Mouse (Mus musculus): ENCODE results near the gene Atox1. TPM values are rescaled to one million over a fixed set of nuclear protein-coding genes. Genes with fewer than 3 reads are reported as not detected.

Gene Atox1
- polyA plus RNA-seq, 1 experiment from 2014 or later, result 292 TPM

- H3K27ac ChIP-seq (ENCODE audit: low read depth, low read length), result no peak overlapping the region
- WGBS, result 64% methylated on average over 8 of the region's 8 CpGs
- ATAC-seq, result no peak
- no peaks in the 10 kb centered on the region for H3K27me3 ChIP-seq (replicated peaks; ENCODE audit: control insufficient read depth, insufficient read depth, low read length)
- peak overlapping the region; percentile 98 for H3K4me3 ChIP-seq (ENCODE audit: low read depth, low read length)
- H3K4me2 ChIP-seq (ENCODE audit: low read length), result peak overlapping the region; percentile 79
- peaks cover 20% of the 10 kb centered on the region for H3K36me3 ChIP-seq (ENCODE audit: control insufficient read depth, insufficient read depth, low read length)
- peaks cover 20% of the 10 kb centered on the region for H3K4me1 ChIP-seq (ENCODE audit: control insufficient read depth, insufficient read depth, low read length)
- no peaks in the 10 kb centered on the region for H3K9me3 ChIP-seq (replicated peaks; ENCODE audit: control insufficient read depth, low read length)
- peak overlapping the region; percentile 95 for H3K9ac ChIP-seq (ENCODE audit: low read length)
- no peak for DNase-seq (ENCODE audit: low spot score)
Observed at GRCm38 (mm10) chr11:55470761-55471160, 9.7 kb upstream of the Atox1 start.

DNA sequence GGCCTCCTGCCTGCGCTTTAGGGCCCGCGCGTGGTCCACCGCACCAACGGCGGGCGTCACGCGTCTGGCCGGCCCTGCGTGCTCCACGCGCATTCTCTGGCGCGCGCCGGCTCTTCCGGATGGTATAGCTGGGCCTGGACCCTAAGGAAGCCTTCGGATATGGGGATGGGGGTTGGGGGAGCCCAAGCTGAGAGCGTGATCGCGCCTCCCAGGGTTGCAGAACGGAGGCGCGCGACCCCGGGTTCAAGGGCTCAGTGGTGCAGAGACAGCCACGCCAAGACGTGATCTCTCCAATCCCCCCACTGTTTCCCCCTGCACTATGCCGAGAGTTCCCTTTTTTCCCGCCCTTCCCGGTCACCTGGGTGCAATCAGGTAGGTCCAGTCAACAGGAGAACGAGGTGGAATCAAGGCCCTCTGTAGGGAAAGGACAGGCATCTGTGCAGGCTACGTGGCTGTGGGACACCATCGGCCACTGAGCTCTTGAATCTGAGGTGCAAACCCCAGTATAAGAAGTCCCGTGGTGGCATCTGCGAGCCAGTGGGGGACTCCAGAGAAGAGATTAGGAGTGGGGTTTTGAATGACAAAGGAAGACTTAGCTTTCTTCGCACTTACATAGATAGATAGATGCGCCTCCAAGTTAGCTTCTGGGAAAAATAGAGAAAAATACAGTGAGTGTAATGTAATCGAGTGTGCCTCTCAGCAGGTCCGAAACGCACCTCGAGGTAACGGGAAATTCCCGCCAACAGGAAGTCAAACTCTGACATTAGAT lies 9.1 kb upstream of the Atox1 start:
- DNase-seq (ENCODE audit: low spot score), result peak; percentile 32
- WGBS, result under 1% methylated on average over 45 of the region's 46 CpGs
- Histone ChIP-seq H3K4me3 (ENCODE audit: low read depth, low read length) (peak overlapping the region; percentile 98), H3K4me1 (ENCODE audit: control insufficient read depth, insufficient read depth, low read length) (peaks cover 20% of the 10 kb centered on the region), H3K9ac (ENCODE audit: low read length) (peak overlapping the region; percentile 95), H3K4me2 (ENCODE audit: low read length) (peak overlapping the region; percentile 79), H3K9me3 (replicated peaks; ENCODE audit: control insufficient read depth, low read length) (no peaks in the 10 kb centered on the region), H3K27me3 (replicated peaks; ENCODE audit: control insufficient read depth, insufficient read depth, low read length) (no peaks in the 10 kb centered on the region), H3K27ac (ENCODE audit: low read depth, low read length) (peak overlapping the region; percentile 86), H3K36me3 (ENCODE audit: control insufficient read depth, insufficient read depth, low read length) (peaks cover 20% of the 10 kb centered on the region)
- ATAC-seq, result no peak; the same call in 1 of the 2 replicates

DNA sequence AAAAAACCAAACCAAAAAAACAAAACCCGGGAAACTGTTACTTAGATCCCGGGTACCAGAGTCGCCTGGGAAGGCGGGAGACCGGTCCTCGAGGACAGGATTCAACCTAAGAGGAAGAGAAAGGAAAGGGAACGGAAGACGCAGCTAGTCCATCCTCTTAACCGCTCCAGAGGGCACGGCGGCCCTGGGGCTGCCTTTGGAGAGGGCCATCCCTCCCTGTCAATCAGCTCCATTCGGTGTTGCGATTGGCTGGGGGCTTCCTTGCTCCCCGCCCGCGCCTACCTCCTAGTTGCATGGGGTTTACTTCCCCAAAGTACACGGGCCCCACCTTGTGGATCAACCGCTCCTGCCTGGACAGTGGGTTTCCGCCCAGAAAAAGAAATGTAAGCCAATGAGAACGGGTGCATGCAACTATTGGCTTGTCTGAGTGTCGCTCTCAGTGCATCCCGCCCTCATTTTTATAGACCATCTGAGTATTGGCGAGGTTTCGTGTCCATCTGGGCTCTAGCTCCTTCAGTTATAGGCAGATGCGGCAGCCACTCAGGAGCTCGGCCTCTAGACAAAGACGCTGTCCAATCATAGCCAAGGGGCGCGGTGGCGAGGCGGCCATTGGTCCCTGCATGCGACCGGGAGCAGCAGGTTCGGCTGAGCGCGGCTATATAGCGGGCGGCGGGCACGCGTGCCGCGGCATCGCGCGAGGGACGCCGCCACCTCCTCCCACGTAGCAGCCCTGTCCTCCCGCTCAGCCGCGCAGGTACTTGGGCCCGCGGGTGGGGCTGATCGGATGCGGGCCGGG lies 8.2 kb upstream of the Atox1 start, which contains the start of gene G3bp1:
Gene G3bp1, plus strand, starts transcription at position 638 of the 796 bp plus-strand sequence.
- peaks cover 16% of the 10 kb centered on the region for H3K36me3 ChIP-seq (ENCODE audit: control insufficient read depth, insufficient read depth, low read length)

GRCm38 (mm10) chr11:55468611-55469047 lies 7.6 kb upstream of the Atox1 start:
- peak overlapping the region; percentile 83 for H3K27ac ChIP-seq (ENCODE audit: low read depth, low read length)
- H3K27me3 ChIP-seq (replicated peaks; ENCODE audit: control insufficient read depth, insufficient read depth, low read length), result no peaks in the 10 kb centered on the region
- H3K4me3 ChIP-seq (ENCODE audit: low read depth, low read length), result peak overlapping the region; percentile 35
- H3K9me3 ChIP-seq (replicated peaks; ENCODE audit: control insufficient read depth, low read length), result no peaks in the 10 kb centered on the region
- no peak for DNase-seq (ENCODE audit: low spot score)
- H3K9ac ChIP-seq (ENCODE audit: low read length), result peak overlapping the region; percentile 62
- WGBS, result 1% methylated on average over 17 of the region's 17 CpGs
- H3K4me2 ChIP-seq (ENCODE audit: low read length), result peak overlapping the region; percentile 65
- peaks cover 18% of the 10 kb centered on the region for H3K4me1 ChIP-seq (ENCODE audit: control insufficient read depth, insufficient read depth, low read length)
- ATAC-seq, result peak; percentile 3; the same call in 1 of the 2 replicates
- H3K36me3 ChIP-seq (ENCODE audit: control insufficient read depth, insufficient read depth, low read length), result peaks cover 11% of the 10 kb centered on the region

More for the DNA sequence above, 8.2 kb upstream of the Atox1 start, which contains the start of gene G3bp1:
- ATAC-seq, result peak; percentile 97
- peak within 1 kb of the TSS; percentile 95 for H3K9ac ChIP-seq (ENCODE audit: low read length)
- H3K27ac ChIP-seq (ENCODE audit: low read depth, low read length), result peak within 1 kb of the TSS; percentile 86
- H3K27me3 ChIP-seq (replicated peaks; ENCODE audit: control insufficient read depth, insufficient read depth, low read length), result no peaks in the 10 kb centered on the region
- DNase-seq (ENCODE audit: low spot score), result peak; percentile 100
- H3K9me3 ChIP-seq (replicated peaks; ENCODE audit: control insufficient read depth, low read length), result no peaks in the 10 kb centered on the region
- peaks cover 20% of the 10 kb centered on the region for H3K4me1 ChIP-seq (ENCODE audit: control insufficient read depth, insufficient read depth, low read length)
- 0% methylated on average over 57 of the region's 57 CpGs for WGBS
- peak within 1 kb of the TSS; percentile 79 for H3K4me2 ChIP-seq (ENCODE audit: low read length)
- H3K4me3 ChIP-seq (ENCODE audit: low read depth, low read length), result peak within 1 kb of the TSS; percentile 98

GRCm38 (mm10) chr11:55468012-55468411 lies 7.0 kb upstream of the Atox1 start:
- Histone ChIP-seq H3K4me2 (ENCODE audit: low read length) (peak overlapping the region; percentile 65), H3K36me3 (ENCODE audit: control insufficient read depth, insufficient read depth, low read length) (peaks cover 5% of the 10 kb centered on the region; the same call in 1 of the 2 replicates), H3K9me3 (replicated peaks; ENCODE audit: control insufficient read depth, low read length) (no peaks in the 10 kb centered on the region), H3K9ac (ENCODE audit: low read length) (peak overlapping the region; percentile 62; the same call in 1 of the 2 replicates), H3K4me3 (ENCODE audit: low read depth, low read length) (peak overlapping the region; percentile 35; the same call in 1 of the 2 replicates), H3K4me1 (ENCODE audit: control insufficient read depth, insufficient read depth, low read length) (peaks cover 18% of the 10 kb centered on the region), H3K27me3 (replicated peaks; ENCODE audit: control insufficient read depth, insufficient read depth, low read length) (no peaks in the 10 kb centered on the region), H3K27ac (ENCODE audit: low read depth, low read length) (no peak overlapping the region)
- DNase-seq (ENCODE audit: low spot score), result no peak
- ATAC-seq, result no peak
- WGBS, result 71% methylated on average over 10 of the region's 10 CpGs

- H3K4me3 ChIP-seq (ENCODE audit: low read depth, low read length), result no peak overlapping the region
- WGBS, result 94% methylated on average over 3 of the region's 3 CpGs
Observed at GRCm38 (mm10) chr11:55465177-55465576, 4.1 kb upstream of the Atox1 start.

GRCm38 (mm10) chr11:55464707-55465106 lies 3.7 kb upstream of the Atox1 start:
- DNase-seq (ENCODE audit: low spot score), result no peak
- no peak overlapping the region for H3K9ac ChIP-seq (ENCODE audit: low read length)
- ATAC-seq, result no peak
- no peaks in the 10 kb centered on the region for H3K27me3 ChIP-seq (replicated peaks; ENCODE audit: control insufficient read depth, insufficient read depth, low read length)
- no peak overlapping the region for H3K4me3 ChIP-seq (ENCODE audit: low read depth, low read length)
- H3K9me3 ChIP-seq (replicated peaks; ENCODE audit: control insufficient read depth, low read length), result no peaks in the 10 kb centered on the region
- no peaks in the 10 kb centered on the region for H3K36me3 ChIP-seq (ENCODE audit: control insufficient read depth, insufficient read depth, low read length)
- H3K4me2 ChIP-seq (ENCODE audit: low read length), result no peak overlapping the region
- no peak overlapping the region for H3K27ac ChIP-seq (ENCODE audit: low read depth, low read length)
- peaks cover 13% of the 10 kb centered on the region for H3K4me1 ChIP-seq (ENCODE audit: control insufficient read depth, insufficient read depth, low read length)
- 83% methylated on average over 10 of the region's 10 CpGs for WGBS

More at GRCm38 (mm10) chr11:55465177-55465576, 4.1 kb upstream of the Atox1 start:
- ATAC-seq, result no peak
- Histone ChIP-seq H3K9me3 (replicated peaks; ENCODE audit: control insufficient read depth, low read length) (no peaks in the 10 kb centered on the region), H3K27ac (ENCODE audit: low read depth, low read length) (no peak overlapping the region), H3K36me3 (ENCODE audit: control insufficient read depth, insufficient read depth, low read length) (no peaks in the 10 kb centered on the region), H3K4me1 (ENCODE audit: control insufficient read depth, insufficient read depth, low read length) (peaks cover 10% of the 10 kb centered on the region), H3K9ac (ENCODE audit: low read length) (no peak overlapping the region), H3K27me3 (replicated peaks; ENCODE audit: control insufficient read depth, insufficient read depth, low read length) (no peaks in the 10 kb centered on the region), H3K4me2 (ENCODE audit: low read length) (no peak overlapping the region)
- DNase-seq (ENCODE audit: low spot score), result no peak

- DNase-seq (ENCODE audit: low spot score) (no peak), ATAC-seq (no peak)
- no peak overlapping the region for H3K4me2 ChIP-seq (ENCODE audit: low read length)
- WGBS, result 96% methylated on average over 9 of the region's 9 CpGs
- H3K27ac ChIP-seq (ENCODE audit: low read depth, low read length), result no peak overlapping the region
- no peak overlapping the region for H3K4me3 ChIP-seq (ENCODE audit: low read depth, low read length)
- no peaks in the 10 kb centered on the region for H3K9me3 ChIP-seq (replicated peaks; ENCODE audit: control insufficient read depth, low read length)
- H3K4me1 ChIP-seq (ENCODE audit: control insufficient read depth, insufficient read depth, low read length), result peaks cover 7% of the 10 kb centered on the region
- no peaks in the 10 kb centered on the region for H3K27me3 ChIP-seq (replicated peaks; ENCODE audit: control insufficient read depth, insufficient read depth, low read length)
- no peak overlapping the region for H3K9ac ChIP-seq (ENCODE audit: low read length)
- H3K36me3 ChIP-seq (ENCODE audit: control insufficient read depth, insufficient read depth, low read length), result no peaks in the 10 kb centered on the region
Observed at GRCm38 (mm10) chr11:55462149-55462548, 1.1 kb upstream of the Atox1 start.

All from forebrain, embryonic 14.5 days (tissue).